Mouse (Mus musculus) heart, postnatal 0 days (tissue): ENCODE measurements around the gene Hivep1.

ENCODE experiments used
- CTCF ChIP-seq: IDR thresholded peaks from 2 replicates; pipeline ENCODE4 v1.5.1; 2016; ENCODE audit warnings: antibody characterized with exemption, control low read depth, low read depth
- EP300 ChIP-seq: IDR thresholded peaks from 2 replicates; pipeline ENCODE4 v1.6.1; 2016; ENCODE audit warnings: antibody characterized with exemption, low read depth

GRCm38 (mm10) chr13:42064257-42064656 is 12.4 kb downstream of the Hivep1 start:
- TF ChIP-seq CTCF: no peak
- no peak for TF ChIP-seq EP300
